Mouse (Mus musculus) Patski (cell line): ENCODE data around the gene Psg22. TPM values are rescaled to one million over a fixed set of nuclear protein-coding genes. Genes with fewer than 3 reads are reported as not detected.
"Not testable (repeated sequence)": the region's sequence is repeated elsewhere in the genome, so short reads cannot be mapped to it uniquely, and the experiment has no call there.

Experiments
- ATAC-seq: fragments of 100-300 bp; one replicate; pipeline ENCODE4 v1.8.0; 2021
- CTCF ChIA-PET: fragments of 350-600 bp; sonication (Branson Sonifier 250); formaldehyde crosslinking; loops from one replicate; lab custom pipeline; 2022; ENCODE audit warnings: inconsistent platforms; lab: Charles Lee
- POLR2A ChIA-PET: fragments of 350-600 bp; sonication (Branson Sonifier 250); formaldehyde crosslinking; loops from one replicate; lab custom pipeline; 2022; ENCODE audit warnings: antibody characterized with exemption, inconsistent platforms; lab: Charles Lee
- DNase-seq: peaks from one replicate; pipeline ENCODE4 v3.0.0-alpha.2; 2011; ENCODE audit warnings: low read depth, low spot score
- H3K27me3 ChIP-seq: fragments of 371-371 bp; one replicate; pipeline ENCODE4 v1.5.1; 2021
- CTCF ChIP-seq: fragments of 100-300 bp; IDR thresholded peaks from one replicate; pipeline ENCODE4 v1.5.1; 2021
- in situ Hi-C: fragments of 300-500 bp; cut with MboI; formaldehyde crosslinking; loops from 3 replicates; pipeline ENCODE4 v1.11.1; 2018; ENCODE audit warnings: low pct_unique_long_range_greater_than_20kb, mixed read lengths
- polyA plus RNA-seq: library from polyadenylated mRNA; unstranded; gene quantifications from one replicate; pipeline ENCODE4 v1.2.3, GENCODE M21; 2021

Psg22 gene
- not detected for polyA plus RNA-seq

DNA sequence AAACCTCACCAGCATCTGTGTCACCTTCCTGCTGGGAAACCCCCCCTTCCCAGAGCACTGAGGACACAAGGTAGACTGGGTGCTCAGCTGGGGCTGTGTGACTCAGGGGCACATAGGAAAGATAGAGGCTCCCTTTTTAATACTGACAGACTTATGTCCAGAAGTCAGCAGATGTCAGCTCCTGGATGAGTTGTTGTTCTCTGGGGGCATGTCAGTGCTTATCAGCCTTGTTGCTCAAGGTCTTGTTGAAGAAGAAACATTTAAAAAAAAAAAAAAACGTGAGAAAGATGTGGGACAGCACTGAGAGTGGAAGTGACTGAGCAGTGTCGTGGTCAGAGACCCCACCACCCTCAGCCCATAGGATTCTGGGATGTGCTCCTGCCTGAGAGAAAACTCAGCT is at the start of gene Psg22:
Psg22 (plus strand) TSS at position 301 of the 400 bp plus-strand sequence.
- POLR2A ChIA-PET: no interaction called here
- CTCF ChIA-PET: interaction anchor here (0.6 kb wide), 1 partner anchor 11 kb away, joined by 3 read pairs; no protein-coding TSS in a partner anchor
- ATAC-seq (no peak), DNase-seq (no peak)
- no peaks in the 10 kb centered on the region for H3K27me3 ChIP-seq
- TF ChIP-seq CTCF: no peak
- in situ Hi-C loops: no loop called here

DNA sequence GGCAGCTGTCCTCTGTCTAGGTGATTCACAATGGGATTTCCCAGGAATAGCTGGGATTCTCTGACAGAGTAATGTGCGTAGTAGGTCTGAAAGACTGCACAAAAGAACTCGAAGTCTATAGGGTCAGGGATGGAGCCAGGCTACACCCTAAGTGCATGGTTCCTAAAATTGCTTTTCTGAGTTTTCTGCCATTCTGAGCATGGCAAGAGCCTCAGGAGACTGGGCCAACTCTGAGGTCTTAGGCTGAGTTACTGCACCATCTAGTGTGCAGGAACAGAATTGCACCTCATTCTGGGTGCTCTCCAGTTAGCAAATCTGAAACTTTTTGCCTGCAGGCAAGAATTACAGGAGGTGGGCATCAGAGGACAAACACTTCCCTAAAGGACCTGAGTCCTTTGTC is 38.1 kb upstream of the Psg22 start:
- ATAC-seq: peak; percentile 54
- no peak for DNase-seq
- POLR2A ChIA-PET: no interaction called here
- in situ Hi-C loops: loop anchor here (10.0 kb wide), 1 partner anchor 465 kb away; no protein-coding TSS in a partner anchor
- CTCF ChIA-PET: no interaction called here
- peaks cover 15% of the 10 kb centered on the region for H3K27me3 ChIP-seq
- TF ChIP-seq CTCF: peak; percentile 75

DNA sequence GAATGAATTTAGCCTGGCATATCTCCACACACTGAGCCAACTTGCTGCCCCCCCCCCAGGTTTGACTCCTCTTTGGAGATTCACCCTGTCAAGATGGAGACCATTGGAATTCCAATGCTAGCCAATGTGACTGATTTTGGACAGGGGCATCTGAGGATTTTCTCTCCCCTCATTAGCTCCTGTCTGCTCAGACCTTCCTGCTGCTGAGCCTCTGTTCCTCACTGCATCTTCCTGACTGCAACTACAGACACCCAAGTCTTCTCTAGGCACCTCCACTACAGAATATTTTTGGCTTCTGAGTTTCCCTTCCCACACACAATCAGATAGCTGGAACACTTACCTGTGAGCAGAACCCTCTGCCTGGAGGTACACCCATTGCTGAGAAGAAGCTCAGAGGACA is 32.3 kb upstream of the Psg22 start:
- in situ Hi-C loops: loop anchor here (10.0 kb wide), 1 partner anchor 471 kb away; no protein-coding TSS in a partner anchor

DNA sequence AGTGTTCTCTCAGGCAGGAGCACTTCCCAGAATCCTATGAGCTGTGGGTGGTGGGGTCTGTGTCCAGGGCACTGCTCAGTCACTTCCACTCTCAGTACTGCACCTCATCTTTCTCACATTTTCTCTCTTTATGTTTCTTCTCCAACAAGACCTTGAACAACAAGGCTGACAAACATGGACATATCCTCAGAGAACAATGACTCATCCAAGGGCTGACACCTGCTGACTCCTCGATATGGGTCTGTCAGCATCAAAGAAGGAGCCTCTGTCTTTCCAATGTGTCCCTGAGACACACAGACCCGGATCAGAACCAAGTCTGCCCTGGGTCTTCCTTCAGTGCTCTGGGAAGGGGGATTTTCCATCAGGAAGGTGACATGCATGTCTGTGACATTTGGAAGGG is 31.8 kb upstream of the Psg22 start, which contains the start of gene Psg20:
Psg20 (minus strand) TSS at position 101 of the 400 bp plus-strand sequence.
- no peak for TF ChIP-seq CTCF
- POLR2A ChIA-PET: no interaction called here
- in situ Hi-C loops: loop anchor here (10.0 kb wide), 1 partner anchor 471 kb away; no protein-coding TSS in a partner anchor
- CTCF ChIA-PET: no interaction called here
- no peak for ATAC-seq
- peaks cover 14% of the 10 kb centered on the region for H3K27me3 ChIP-seq
- no peak for DNase-seq

More for the DNA sequence above, 32.3 kb upstream of the Psg22 start:
- CTCF ChIA-PET: no interaction called here
- POLR2A ChIA-PET: no interaction called here
- TF ChIP-seq CTCF: no peak
- DNase-seq: no peak
- ATAC-seq: no peak
- peaks cover 15% of the 10 kb centered on the region for H3K27me3 ChIP-seq

DNA sequence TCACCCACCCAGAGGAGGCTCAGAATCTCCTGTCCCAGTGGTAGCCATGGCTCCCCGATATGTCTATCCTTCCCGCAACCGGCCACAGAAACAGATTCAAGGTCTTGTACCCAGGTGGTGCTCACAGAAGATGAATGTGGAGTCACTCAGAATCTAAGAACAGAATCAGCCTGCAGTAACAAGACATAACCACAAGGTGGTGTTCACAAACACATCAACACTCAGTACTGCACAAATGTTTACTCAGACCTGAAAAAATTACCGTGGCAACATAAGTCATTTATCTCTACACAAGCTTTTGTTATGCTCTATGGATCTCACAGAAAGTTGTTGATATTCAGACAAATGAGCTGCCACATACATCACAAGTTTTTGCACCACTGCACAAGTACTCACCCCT is 7.6 kb upstream of the Psg22 start:
- DNase-seq, in situ Hi-C loops, H3K27me3 ChIP-seq, ATAC-seq, POLR2A ChIA-PET, CTCF ChIA-PET: not testable (repeated sequence)
- peak; percentile 37 for TF ChIP-seq CTCF

DNA sequence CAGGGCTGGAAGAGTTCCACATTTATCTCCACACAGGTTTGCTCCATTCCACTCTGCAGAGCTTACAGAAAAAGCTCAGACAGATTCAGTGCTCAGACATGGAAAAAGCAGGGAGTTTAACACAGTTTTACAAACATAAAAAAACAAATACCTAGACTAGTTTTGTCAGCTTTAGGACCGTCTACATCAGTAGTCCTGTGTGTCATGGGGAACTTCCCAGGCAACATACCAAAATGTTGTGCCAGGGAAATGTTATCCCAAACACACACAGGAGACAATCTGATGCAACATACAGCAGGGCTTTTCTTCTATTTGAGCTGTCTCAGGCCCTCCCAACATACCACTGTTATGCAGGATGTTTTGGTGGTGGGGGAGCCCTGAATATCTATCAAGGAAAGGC is 7.0 kb upstream of the Psg22 start:
- DNase-seq (no peak), ATAC-seq (no peak)
- no peak for TF ChIP-seq CTCF
- no peaks in the 10 kb centered on the region for H3K27me3 ChIP-seq
- POLR2A ChIA-PET: no interaction called here
- CTCF ChIA-PET: interaction anchor here (1.1 kb wide), 1 partner anchor 163 kb away, joined by 3 read pairs; no protein-coding TSS in a partner anchor
- in situ Hi-C loops: no loop called here

DNA sequence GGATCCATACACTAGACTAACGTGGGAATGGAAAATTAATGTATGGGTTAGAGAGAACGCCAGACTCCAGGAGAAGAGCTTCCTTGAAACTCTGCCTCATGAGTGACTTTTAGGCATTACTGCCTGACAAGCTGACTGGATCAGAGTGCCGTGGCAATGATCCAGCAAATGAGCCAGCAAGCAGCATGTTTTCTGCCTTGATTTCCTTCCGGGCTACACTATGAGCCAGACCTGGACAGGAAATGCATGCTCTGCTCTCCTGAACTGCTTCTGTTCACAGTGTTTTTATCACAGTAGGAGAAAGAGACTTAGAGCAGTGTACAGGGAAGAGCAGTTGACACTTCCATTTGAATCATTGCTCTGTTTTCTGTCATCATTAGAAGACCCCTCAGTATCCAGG is 2.3 kb upstream of the Psg22 start:
- DNase-seq (no peak), ATAC-seq (no peak)
- in situ Hi-C loops: no loop called here
- ChIA-PET CTCF (no interaction called here), POLR2A (no interaction called here)
- H3K27me3 ChIP-seq: no peaks in the 10 kb centered on the region
- no peak for TF ChIP-seq CTCF

DNA sequence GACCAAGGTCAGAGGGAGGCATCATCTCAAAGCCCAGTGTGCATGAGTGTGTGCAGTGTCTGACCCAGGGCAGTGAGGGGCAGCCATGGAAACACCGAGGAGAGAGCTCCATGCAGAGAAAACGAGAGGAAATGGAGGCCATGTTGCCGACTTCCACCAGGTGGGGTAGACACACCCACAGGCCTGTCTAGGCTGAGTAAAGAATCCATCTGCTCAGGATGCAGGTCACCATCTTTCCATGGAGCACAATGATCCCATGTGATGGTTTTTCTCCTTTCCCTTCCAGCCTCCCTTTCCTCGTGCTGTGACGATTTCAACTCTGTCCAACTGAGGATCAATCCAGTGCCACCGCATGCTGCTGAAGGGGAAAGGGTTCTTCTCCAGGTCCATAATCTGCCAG is 6.1 kb downstream of the Psg22 start:
- ATAC-seq: no peak
- H3K27me3 ChIP-seq: no peaks in the 10 kb centered on the region
- ChIA-PET CTCF (no interaction called here), POLR2A (no interaction called here)
- no peak for DNase-seq
- no peak for TF ChIP-seq CTCF
- in situ Hi-C loops: loop anchor here (10.0 kb wide), 1 partner anchor 71 kb away; the partner anchor contains the start of gene Psg19

DNA sequence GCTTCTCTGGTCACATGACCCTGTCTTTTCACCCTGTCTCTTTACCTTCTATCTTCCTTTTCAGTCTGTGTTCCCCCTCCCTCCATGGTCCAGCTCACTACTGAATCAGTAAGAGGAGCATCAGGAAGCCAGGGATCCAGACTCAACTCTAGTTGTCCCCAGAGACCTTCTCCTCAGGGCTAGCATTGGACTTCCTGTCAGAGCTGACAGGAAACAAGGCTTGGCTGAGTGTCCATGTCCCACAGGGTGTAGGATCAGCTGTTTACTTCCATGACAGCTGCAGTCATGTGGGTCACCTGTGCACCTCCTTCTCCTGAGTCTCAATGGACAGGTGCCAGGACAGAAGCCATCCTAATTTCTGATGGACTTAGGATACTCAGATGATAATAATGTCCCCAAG is 8.0 kb downstream of the Psg22 start:
- ATAC-seq, DNase-seq, POLR2A ChIA-PET, CTCF ChIA-PET, H3K27me3 ChIP-seq: not testable (repeated sequence)
- in situ Hi-C loops: loop anchor here (10.0 kb wide), 1 partner anchor 69 kb away; the partner anchor contains the start of gene Psg19

DNA sequence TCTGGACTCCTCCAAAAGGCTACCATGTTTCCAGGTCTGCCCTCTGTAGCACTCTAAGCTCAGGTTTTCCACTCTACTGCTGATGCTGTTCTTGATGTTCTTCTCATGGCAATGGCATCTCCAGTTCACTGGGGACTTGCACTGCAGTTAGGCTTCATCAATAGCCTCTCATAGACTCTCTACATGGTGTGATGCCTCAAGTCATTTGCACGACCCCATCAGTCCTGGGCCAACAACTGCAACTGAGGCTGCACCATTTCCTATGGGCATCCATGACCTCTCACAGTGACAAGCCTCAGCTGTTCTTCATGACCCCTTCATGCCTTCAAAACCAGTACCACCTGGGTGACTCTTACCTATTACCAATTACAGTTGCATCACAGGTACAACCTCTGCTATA is 10.5 kb downstream of the Psg22 start:
- CTCF ChIA-PET: no interaction called here
- ATAC-seq (no peak), DNase-seq (no peak)
- POLR2A ChIA-PET: no interaction called here
- TF ChIP-seq CTCF: no peak
- no peaks in the 10 kb centered on the region for H3K27me3 ChIP-seq
- in situ Hi-C loops: loop anchor here (10.0 kb wide), 1 partner anchor 66 kb away; the partner anchor contains the start of gene Psg19

DNA sequence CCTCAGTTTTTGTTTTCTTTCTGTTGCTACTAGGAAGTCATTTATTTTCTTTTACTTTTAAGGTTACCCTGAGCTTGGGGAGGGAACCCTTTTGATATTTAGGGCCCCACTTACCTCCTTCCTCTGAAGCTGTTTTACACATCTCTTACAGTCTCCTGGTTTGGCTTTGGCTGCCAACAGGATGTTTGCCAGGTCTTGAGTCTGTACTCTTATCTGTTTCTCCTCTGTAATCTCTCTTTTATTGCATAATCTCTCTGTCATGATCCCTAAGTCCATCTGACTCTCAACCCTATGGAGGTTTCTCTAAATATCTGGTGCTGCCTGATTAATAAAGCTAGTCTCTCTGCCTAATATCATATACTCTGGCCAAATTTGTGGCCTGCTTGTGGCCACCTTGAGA is 15.2 kb downstream of the Psg22 start:
- ChIA-PET POLR2A (no interaction called here), CTCF (no interaction called here)
- ATAC-seq (no peak), DNase-seq (no peak)
- in situ Hi-C loops: no loop called here
- H3K27me3 ChIP-seq: no peaks in the 10 kb centered on the region
- TF ChIP-seq CTCF: no peak

DNA sequence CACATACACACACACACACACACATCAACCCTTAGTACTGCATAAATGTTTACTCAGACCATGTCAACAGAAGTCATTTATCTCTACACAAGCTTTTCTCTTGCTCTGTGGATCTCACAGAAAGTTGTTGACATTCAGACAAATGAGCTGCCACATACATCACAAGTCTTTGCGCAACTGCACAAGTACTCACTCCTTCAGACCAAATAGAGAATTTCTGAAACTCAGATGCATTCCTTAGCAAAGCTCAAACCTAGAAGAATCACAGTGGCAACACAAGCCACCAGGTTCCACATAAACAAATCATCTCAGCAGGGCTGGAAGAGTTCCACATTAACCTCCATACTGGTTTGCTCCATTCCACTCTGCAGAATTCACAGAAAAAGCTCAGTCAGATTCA is 16.6 kb downstream of the Psg22 start:
- ChIA-PET CTCF (no interaction called here), POLR2A (no interaction called here)
- in situ Hi-C loops: no loop called here
- ATAC-seq (no peak), DNase-seq (no peak)
- H3K27me3 ChIP-seq: no peaks in the 10 kb centered on the region
- TF ChIP-seq CTCF: no peak
